Mouse (Mus musculus): ENCODE results near the gene Ahcyl2. TPM values are rescaled to one million over a fixed set of nuclear protein-coding genes. Genes with fewer than 3 reads are reported as not detected.

The Ahcyl2 gene
- polyA plus RNA-seq, 1 experiment from 2014 or later = 54.6 TPM

DNA sequence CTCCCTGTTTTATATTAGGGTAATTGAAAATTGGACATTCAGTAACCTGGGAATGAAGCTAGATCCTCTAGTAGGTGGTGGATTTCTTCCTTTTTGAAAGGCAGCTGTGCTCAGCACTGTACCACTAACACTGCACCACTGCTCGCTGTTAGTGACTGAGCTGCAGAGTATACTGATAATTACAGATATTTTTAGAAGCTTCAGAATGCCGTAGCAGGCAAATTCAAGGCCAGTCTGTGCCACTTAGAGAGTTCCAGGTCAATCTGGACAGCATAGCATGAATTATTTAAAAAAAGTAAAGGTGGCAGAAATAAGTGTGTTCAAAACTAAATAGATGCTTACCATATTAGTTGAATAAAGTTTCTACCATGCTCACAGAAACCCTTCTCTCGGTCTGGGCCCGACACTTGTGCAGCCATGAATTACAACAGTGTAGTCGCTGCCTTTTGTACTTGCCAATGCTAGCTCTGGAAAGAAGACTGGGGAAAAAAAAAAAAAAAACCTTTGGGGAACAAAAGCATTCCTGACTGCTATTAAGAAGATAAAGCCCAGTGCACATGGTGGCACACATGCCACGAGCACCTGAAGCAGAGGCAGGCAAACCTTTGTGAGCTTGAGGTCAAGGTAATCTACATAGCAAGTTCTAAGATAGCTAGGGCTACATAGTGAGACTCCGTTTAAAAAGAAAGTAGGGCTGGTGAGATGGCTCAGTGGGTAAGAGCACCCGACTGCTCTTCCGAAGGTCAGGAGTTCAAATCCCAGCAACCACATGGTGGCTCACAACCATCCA, 99.3 kb downstream of the Ahcyl2 start:
- 81% methylated on average over 9 of the region's 9 CpGs for WGBS
- H3K27ac ChIP-seq (replicated peaks) = no peak overlapping the region

DNA sequence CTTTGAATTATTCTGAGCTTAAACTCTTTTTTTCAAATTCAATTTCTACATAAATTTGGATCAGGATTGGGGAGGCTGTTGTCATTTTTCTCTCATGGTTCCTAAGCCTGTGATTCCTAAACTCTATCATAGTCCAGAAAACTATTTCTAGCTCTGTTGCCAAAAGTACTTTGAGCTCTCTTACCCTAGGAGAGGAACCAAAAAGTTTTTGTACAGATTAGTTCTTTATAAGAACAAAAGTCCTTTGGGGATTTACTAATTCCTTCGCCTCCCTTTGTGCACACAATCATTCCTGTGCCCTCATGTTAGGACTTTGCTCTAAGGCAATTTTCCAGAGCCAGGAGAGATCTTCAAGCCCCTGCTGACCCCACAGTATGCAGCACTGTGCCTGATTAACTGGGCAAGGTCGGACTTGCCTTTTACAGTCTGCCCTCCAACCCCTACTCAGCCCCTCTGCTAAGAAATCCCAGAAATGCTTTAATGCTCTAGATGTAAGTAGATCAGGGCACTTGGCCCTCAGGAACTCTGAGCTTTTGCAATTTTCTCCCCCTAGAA, 100.6 kb downstream of the Ahcyl2 start:
- Histone ChIP-seq H3K27me3 (ENCODE audit: control insufficient read depth, insufficient read depth, low read length) (no peaks in the 10 kb centered on the region), H3K4me3 (ENCODE audit: low read depth, low read length) (no peak overlapping the region), H3K27ac (replicated peaks) (no peak overlapping the region), H3K9me3 (ENCODE audit: control insufficient read depth, low read length) (no peaks in the 10 kb centered on the region), H3K4me2 (replicated peaks; ENCODE audit: low read depth) (no peak overlapping the region), H3K9ac (ENCODE audit: low read length) (no peak overlapping the region), H3K36me3 (ENCODE audit: control insufficient read depth, insufficient read depth, low read length) (no peaks in the 10 kb centered on the region), H3K4me1 (replicated peaks; ENCODE audit: control insufficient read depth, insufficient read depth) (no peaks in the 10 kb centered on the region)
- 78% methylated on average over 2 of the region's 2 CpGs for WGBS
- no peak for DNase-seq (ENCODE audit: low spot score)
- no peak for ATAC-seq (ENCODE audit: low FRiP score, low TSS enrichment)
- TF ChIP-seq EP300 (optimal IDR thresholded peaks at IDR 0.05) = no peak
- no peak for TF ChIP-seq CTCF (IDR thresholded peaks at IDR 0.05; ENCODE audit: low read depth)

More for the DNA sequence above, 99.3 kb downstream of the Ahcyl2 start:
- Histone ChIP-seq H3K4me1 (replicated peaks; ENCODE audit: control insufficient read depth, insufficient read depth) (no peaks in the 10 kb centered on the region), H3K4me2 (replicated peaks; ENCODE audit: low read depth) (no peak overlapping the region), H3K36me3 (ENCODE audit: control insufficient read depth, insufficient read depth, low read length) (no peaks in the 10 kb centered on the region), H3K9me3 (ENCODE audit: control insufficient read depth, low read length) (no peaks in the 10 kb centered on the region), H3K27me3 (ENCODE audit: control insufficient read depth, insufficient read depth, low read length) (no peaks in the 10 kb centered on the region), H3K9ac (ENCODE audit: low read length) (no peak overlapping the region), H3K4me3 (ENCODE audit: low read depth, low read length) (no peak overlapping the region)
- no peak for TF ChIP-seq EP300 (optimal IDR thresholded peaks at IDR 0.05)
- no peak for TF ChIP-seq CTCF (IDR thresholded peaks at IDR 0.05; ENCODE audit: low read depth)
- no peak for DNase-seq (ENCODE audit: low spot score)
- ATAC-seq (ENCODE audit: low FRiP score, low TSS enrichment) = no peak

GRCm38 (mm10) chr6:29873654-29874053, 105.8 kb downstream of the Ahcyl2 start:
- Histone ChIP-seq H3K4me1 (replicated peaks; ENCODE audit: control insufficient read depth, insufficient read depth) (no peaks in the 10 kb centered on the region), H3K4me2 (replicated peaks; ENCODE audit: low read depth) (no peak overlapping the region), H3K4me3 (ENCODE audit: low read depth, low read length) (no peak overlapping the region), H3K9ac (ENCODE audit: low read length) (no peak overlapping the region), H3K36me3 (ENCODE audit: control insufficient read depth, insufficient read depth, low read length) (0 out of 2 replicates have a peak, but pooled peaks cover 2% of the 10 kb centered on the region), H3K27me3 (ENCODE audit: control insufficient read depth, insufficient read depth, low read length) (no peaks in the 10 kb centered on the region), H3K9me3 (ENCODE audit: control insufficient read depth, low read length) (no peaks in the 10 kb centered on the region), H3K27ac (replicated peaks) (no peak overlapping the region)
- ATAC-seq (ENCODE audit: low FRiP score, low TSS enrichment) (no peak), DNase-seq (ENCODE audit: low spot score) (no peak)
- TF ChIP-seq EP300 (optimal IDR thresholded peaks at IDR 0.05) = no peak
- no peak for TF ChIP-seq CTCF (IDR thresholded peaks at IDR 0.05; ENCODE audit: low read depth)
- whole genome bisulfite sequencing = 73% methylated on average over 2 of the region's 2 CpGs

DNA sequence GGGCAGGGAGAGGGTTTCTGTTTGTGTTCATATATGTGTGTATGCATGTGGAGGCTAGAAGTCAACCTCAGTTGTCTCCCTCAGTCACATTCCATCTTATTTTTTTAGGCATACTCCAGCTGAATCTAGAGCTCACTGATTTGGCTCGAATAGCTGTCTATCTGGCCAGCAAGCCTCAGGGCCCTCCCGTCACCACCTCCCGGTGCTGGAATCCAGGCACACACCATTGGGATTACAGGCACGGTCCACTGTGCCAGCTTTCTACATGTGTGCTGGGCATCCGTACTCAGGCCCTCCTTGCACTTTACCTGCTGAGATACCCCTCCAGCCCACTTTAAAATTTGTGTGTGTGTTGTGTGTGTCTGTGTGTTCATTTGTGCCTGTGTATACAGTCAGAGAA, 107.8 kb downstream of the Ahcyl2 start:
- H3K27me3 ChIP-seq (ENCODE audit: control insufficient read depth, insufficient read depth, low read length) = no peaks in the 10 kb centered on the region
- no peak overlapping the region for H3K4me3 ChIP-seq (ENCODE audit: low read depth, low read length)
- TF ChIP-seq CTCF (IDR thresholded peaks at IDR 0.05; ENCODE audit: low read depth) (no peak), EP300 (optimal IDR thresholded peaks at IDR 0.05) (no peak)
- H3K4me1 ChIP-seq (replicated peaks; ENCODE audit: control insufficient read depth, insufficient read depth) = no peaks in the 10 kb centered on the region
- 89% methylated on average over 5 of the region's 5 CpGs for WGBS
- no peak for ATAC-seq (ENCODE audit: low FRiP score, low TSS enrichment)
- H3K9ac ChIP-seq (ENCODE audit: low read length) = no peak overlapping the region
- no peak overlapping the region for H3K27ac ChIP-seq (replicated peaks)
- peaks cover 3% of the 10 kb centered on the region; the same call in 1 of the 2 replicates for H3K36me3 ChIP-seq (ENCODE audit: control insufficient read depth, insufficient read depth, low read length)
- no peaks in the 10 kb centered on the region for H3K9me3 ChIP-seq (ENCODE audit: control insufficient read depth, low read length)
- no peak for DNase-seq (ENCODE audit: low spot score)
- no peak overlapping the region for H3K4me2 ChIP-seq (replicated peaks; ENCODE audit: low read depth)

- no peak overlapping the region for H3K4me2 ChIP-seq (replicated peaks; ENCODE audit: low read depth)
- H3K4me3 ChIP-seq (ENCODE audit: low read depth, low read length) = no peak overlapping the region
- no peak for DNase-seq (ENCODE audit: low spot score)
- H3K27me3 ChIP-seq (ENCODE audit: control insufficient read depth, insufficient read depth, low read length) = no peaks in the 10 kb centered on the region
- peaks cover 6% of the 10 kb centered on the region; the same call in 1 of the 2 replicates for H3K36me3 ChIP-seq (ENCODE audit: control insufficient read depth, insufficient read depth, low read length)
- no peaks in the 10 kb centered on the region for H3K9me3 ChIP-seq (ENCODE audit: control insufficient read depth, low read length)
- ATAC-seq (ENCODE audit: low FRiP score, low TSS enrichment) = no peak
- H3K27ac ChIP-seq (replicated peaks) = no peak overlapping the region
- WGBS = 72% methylated on average over 4 of the region's 4 CpGs
- H3K4me1 ChIP-seq (replicated peaks; ENCODE audit: control insufficient read depth, insufficient read depth) = no peaks in the 10 kb centered on the region
- no peak overlapping the region for H3K9ac ChIP-seq (ENCODE audit: low read length)
- no peak for TF ChIP-seq CTCF (IDR thresholded peaks at IDR 0.05; ENCODE audit: low read depth)
Observed at GRCm38 (mm10) chr6:29876782-29877181, 109.0 kb downstream of the Ahcyl2 start.

DNA sequence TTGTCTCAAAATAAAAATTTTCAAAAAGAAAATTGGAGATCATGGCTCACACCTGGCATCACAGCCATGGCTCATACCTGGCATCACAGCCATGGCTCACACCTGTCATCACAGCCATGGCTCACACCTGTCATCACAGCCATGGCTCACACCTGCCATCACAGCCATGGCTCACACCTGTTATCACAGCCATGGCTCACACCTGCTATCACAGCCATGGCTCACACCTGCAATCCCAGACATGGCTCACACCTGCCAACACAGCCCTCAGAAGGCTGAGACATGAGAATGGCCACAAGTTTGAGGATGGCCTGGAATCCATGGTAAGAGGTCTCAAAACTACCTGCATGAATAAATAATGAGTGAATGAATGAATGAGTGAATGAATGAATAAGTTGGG, 111.8 kb downstream of the Ahcyl2 start:
- Histone ChIP-seq H3K27ac (replicated peaks) (no peak overlapping the region), H3K9me3 (ENCODE audit: control insufficient read depth, low read length) (no peaks in the 10 kb centered on the region), H3K9ac (ENCODE audit: low read length) (no peak overlapping the region), H3K36me3 (ENCODE audit: control insufficient read depth, insufficient read depth, low read length) (peaks cover 4% of the 10 kb centered on the region; the same call in 1 of the 2 replicates), H3K4me2 (replicated peaks; ENCODE audit: low read depth) (no peak overlapping the region), H3K27me3 (ENCODE audit: control insufficient read depth, insufficient read depth, low read length) (no peaks in the 10 kb centered on the region), H3K4me1 (replicated peaks; ENCODE audit: control insufficient read depth, insufficient read depth) (no peaks in the 10 kb centered on the region), H3K4me3 (ENCODE audit: low read depth, low read length) (no peak overlapping the region)
- DNase-seq (ENCODE audit: low spot score) (no peak), ATAC-seq (ENCODE audit: low FRiP score, low TSS enrichment) (no peak)
- TF ChIP-seq EP300 (optimal IDR thresholded peaks at IDR 0.05) (no peak), CTCF (IDR thresholded peaks at IDR 0.05; ENCODE audit: low read depth) (no peak)

Measured in stomach, postnatal 0 days (tissue).